Mouse (Mus musculus) bone marrow macrophage, adult 2 months (primary cell): ENCODE results near the gene Ldhc.

Source experiments
- CTCF ChIP-seq: IDR thresholded peaks from 2 replicates; pipeline ENCODE4 v1.5.1; 2012; ENCODE audit warnings: low read depth, mild to moderate bottlenecking, low read length, moderate library complexity
- POLR2A ChIP-seq: IDR thresholded peaks from 2 replicates; pipeline ENCODE4 v1.6.1; 2012; ENCODE audit warnings: mild to moderate bottlenecking, low read depth, low read length, borderline replicate concordance

DNA sequence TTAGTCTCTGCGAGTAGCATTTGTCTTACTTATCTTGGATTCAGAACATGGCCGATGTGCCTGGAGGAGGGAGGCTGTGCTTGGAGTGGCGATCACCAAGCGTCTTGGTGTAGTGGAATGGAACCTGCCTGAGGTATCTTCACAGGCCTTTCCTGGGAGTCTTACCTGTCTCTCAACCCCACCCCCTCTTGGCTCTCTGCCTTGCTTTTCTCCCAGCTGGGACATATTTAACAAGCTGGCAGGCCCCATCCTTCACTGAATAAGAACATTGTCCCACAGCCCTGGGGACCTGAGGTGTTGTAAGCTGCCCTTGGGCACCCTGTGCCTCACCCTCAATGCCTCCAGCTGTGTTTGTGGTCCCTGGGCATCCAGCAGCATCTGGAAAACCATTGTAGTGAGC, 17.4 kb upstream of the Ldhc start:
- TF ChIP-seq POLR2A (no peak), CTCF (no peak)
